Mouse (Mus musculus) heart, adult 10 weeks (tissue): Measurements from ENCODE around the gene Map6. TPM values are rescaled to one million over a fixed set of nuclear protein-coding genes. Genes with fewer than 3 reads are reported as not detected.

Experiments used
- polyA plus RNA-seq: library from polyadenylated mRNA; stranded (reverse); fragments of 350-450 nt; fragmentation: Illumina TruSeq; extraction: RNeasy Lipid Tissue Mini Kit (QIAGEN cat#74804); gene quantifications from one replicate; pipeline ENCODE4 v1.2.3, GENCODE M21; 2014; ENCODE audit warnings: low read depth, low replicate concordance

The Map6 gene
- polyA plus RNA-seq = 5.0 TPM

DNA sequence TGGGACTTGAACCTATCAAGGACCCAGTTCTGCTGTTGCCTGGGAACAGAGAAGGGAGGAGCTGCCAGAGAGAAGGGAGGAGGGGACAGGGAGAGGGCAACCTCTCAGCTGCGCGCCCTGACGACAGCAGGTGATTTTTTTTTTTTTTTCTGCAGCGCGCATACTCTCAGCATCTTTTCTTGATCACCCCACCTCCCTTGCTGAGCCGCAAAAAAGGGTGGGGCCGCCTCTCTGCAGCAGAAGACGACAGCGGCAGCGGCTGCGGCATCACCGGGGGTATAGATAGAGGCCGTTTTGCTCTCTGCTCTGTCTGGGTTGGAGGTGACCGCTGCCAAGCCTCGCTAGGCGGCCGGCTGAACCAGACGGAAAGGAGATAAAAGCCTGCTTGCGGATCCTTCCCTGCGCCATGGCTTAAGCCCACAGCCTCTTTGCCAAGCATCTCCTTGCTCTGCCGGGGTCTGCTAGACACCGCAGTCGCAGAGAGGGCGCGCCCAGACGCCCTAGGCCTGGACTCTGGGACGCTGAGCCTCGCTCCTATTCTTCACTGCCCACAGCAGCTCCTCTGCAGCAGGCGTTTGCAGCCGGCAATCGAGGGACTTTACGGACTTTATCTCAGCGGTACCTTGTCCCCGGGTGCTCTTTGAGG, at the start of gene Map6:
TSS of gene Map6 (plus strand) at position 197 of the 646 bp plus-strand sequence.

GRCm38 (mm10) chr7:99238417-99238816, 28.8 kb upstream of the Map6 start, which contains the start of gene Mogat2:
TSS of gene Mogat2 (minus strand) at chr7:99238619.

GRCm38 (mm10) chr7:99352526-99353400, 85.5 kb downstream of the Map6 start, which contains the start of gene Serpinh1:
TSS of gene Serpinh1 (minus strand) at chr7:99353239.

DNA sequence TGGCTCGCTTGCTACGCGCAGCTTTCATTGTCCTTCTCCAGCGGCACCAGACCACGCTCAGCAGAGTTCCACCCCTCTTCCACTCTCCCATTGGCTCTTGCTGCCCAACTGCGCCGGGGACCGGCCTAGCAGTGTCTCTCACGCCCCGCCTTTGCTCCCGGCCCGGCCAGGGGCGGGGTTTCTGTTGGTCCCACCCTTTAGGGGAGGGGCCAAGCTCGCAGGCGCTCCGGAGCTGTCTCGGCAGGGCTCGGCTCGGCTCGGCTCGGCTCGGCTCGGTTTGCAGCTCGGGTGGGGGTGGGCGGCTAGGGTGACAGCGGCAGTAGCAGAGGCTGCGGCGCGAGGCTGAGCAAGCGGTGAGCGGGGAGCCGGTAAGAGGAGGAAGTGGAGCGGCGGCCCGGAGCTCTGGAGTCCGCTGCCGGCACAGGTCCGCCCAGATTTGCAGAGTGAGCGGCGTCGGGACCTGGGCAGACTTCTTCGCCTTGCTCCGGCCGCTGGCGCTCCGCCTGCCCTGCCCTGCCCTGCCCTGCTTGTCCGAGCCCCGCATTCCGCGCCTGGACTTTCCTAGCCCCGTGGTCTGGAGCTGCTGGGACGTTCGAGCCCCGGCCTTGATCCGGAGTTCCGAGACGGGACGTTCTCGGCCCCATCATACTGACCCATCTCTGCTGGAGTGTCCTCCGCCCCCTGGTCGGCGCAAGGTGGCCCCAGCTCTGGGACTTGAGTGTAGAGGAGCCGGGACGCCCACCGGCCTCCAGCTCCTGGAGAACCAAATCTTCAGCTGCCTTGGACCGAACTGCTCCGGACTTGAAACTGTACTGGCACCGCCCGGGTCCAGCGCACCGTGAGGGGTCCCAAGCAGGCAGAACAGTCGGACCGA, 114.2 kb downstream of the Map6 start, which contains the start of gene Gdpd5:
TSS of gene Gdpd5 (plus strand) at position 201 of the 874 bp plus-strand sequence.

Other genes starting within 250 kb of the Map6 start
- 10.9 TPM for gene Uvrag, start 126.3 kb upstream of the Map6 start, polyA plus RNA-seq
- gene Dgat2, start 84.7 kb upstream of the Map6 start, polyA plus RNA-seq = 337 TPM
- not detected for gene Mogat2, start 28.8 kb upstream of the Map6 start, polyA plus RNA-seq
- 258 TPM for gene Serpinh1, start 85.8 kb downstream of the Map6 start, polyA plus RNA-seq
- gene Gdpd5, start 114.0 kb downstream of the Map6 start, polyA plus RNA-seq = 18.2 TPM
- not detected for gene Klhl35, start 198.6 kb downstream of the Map6 start, polyA plus RNA-seq
- gene Rps3, start 216.3 kb downstream of the Map6 start, polyA plus RNA-seq = 624 TPM